Mouse (Mus musculus) embryonic fibroblast, embryonic 13.5 days (primary cell): ENCODE measurements at regions not wholly inside any gene's neighbourhood (a gene's known extent, or its start where the extent isn't known, plus 50 kb on each side); places are given as distances from the start of the nearest gene placed in this dataset.

Experiments used
- CTCF ChIP-seq: IDR thresholded peaks from 2 replicates; pipeline ENCODE4 v1.5.1; 2011; ENCODE audit warnings: mild to moderate bottlenecking, control low read depth, low read length, moderate library complexity, borderline replicate concordance; ENCODE audit not compliant: insufficient read depth
- POLR2A ChIP-seq: IDR thresholded peaks from 2 replicates; pipeline ENCODE4 v1.6.1; 2011; ENCODE audit warnings: low read depth, mild to moderate bottlenecking, control low read depth, low read length, moderate library complexity

DNA sequence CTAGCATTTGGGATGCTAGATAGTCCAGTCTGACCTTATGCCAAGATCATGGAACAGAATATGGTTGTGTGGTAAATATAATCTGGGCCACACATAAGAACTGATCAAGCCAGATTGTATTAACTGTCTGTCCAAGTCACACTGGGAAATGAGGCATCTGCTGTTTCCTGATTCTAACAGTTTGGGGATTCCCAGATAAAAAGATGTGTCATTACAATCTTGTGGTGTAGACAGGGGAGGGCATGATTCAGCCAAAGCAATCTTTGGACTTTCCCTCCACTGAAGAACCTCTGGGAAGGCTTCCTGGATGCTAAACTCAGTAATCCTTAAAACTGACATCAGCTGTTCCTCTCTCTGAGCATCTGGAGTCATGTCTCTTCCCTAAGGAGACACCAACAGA lies 79.6 kb upstream of the Asb5 start:
- no peak for TF ChIP-seq CTCF
- no peak for TF ChIP-seq POLR2A
